Mouse (Mus musculus) neural tube, embryonic 11.5 days (tissue): ENCODE measurements around the gene Antxr1. TPM values are rescaled to one million over a fixed set of nuclear protein-coding genes. Genes with fewer than 3 reads are reported as not detected.

Experiments
- ATAC-seq: fragments of 200-750 bp; cut with Nextera tagmentation; 2 replicates; pipeline ENCODE4 v1.8.0; 2017; ENCODE audit warnings: moderate number of reproducible peaks, mild to moderate bottlenecking, moderate TSS enrichment, moderate library complexity; ENCODE audit not compliant: insufficient read depth, low FRiP score, low TSS enrichment
- DNase-seq: peaks from one replicate; pipeline ENCODE4 v3.0.0-alpha.2; 2015; ENCODE audit warnings: low spot score
- H3K27ac ChIP-seq: fragments of 300-500 bp; sonication (generic); 2 replicates; pipeline ENCODE4 v1.5.1; 2014; ENCODE audit warnings: low read depth, mild to moderate bottlenecking, low read length
- H3K27me3 ChIP-seq: fragments of 300-500 bp; sonication (generic); 2 replicates; pipeline ENCODE4 v1.6.1; 2014; ENCODE audit warnings: mild to moderate bottlenecking, low read length, mixed read lengths; ENCODE audit not compliant: control insufficient read depth, insufficient read depth
- H3K36me3 ChIP-seq: fragments of 300-500 bp; sonication (generic); 2 replicates; pipeline ENCODE4 v1.6.1; 2014; ENCODE audit warnings: mild to moderate bottlenecking, low read length, moderate library complexity, mixed read lengths; ENCODE audit not compliant: control insufficient read depth, insufficient read depth
- H3K4me1 ChIP-seq: fragments of 300-500 bp; sonication (generic); 2 replicates; pipeline ENCODE4 v1.6.1; 2014; ENCODE audit warnings: low read length, mixed read lengths; ENCODE audit not compliant: control insufficient read depth, insufficient read depth
- H3K4me2 ChIP-seq: fragments of 300-500 bp; sonication (generic); 2 replicates; pipeline ENCODE4 v1.6.1; 2014; ENCODE audit warnings: low read depth, mild to moderate bottlenecking, moderate library complexity
- H3K4me3 ChIP-seq: fragments of 300-500 bp; sonication (generic); 2 replicates; pipeline ENCODE4 v1.5.1; 2014; ENCODE audit warnings: low read depth, low read length
- H3K9ac ChIP-seq: fragments of 300-500 bp; sonication (generic); 2 replicates; pipeline ENCODE4 v1.6.1; 2014; ENCODE audit warnings: mild to moderate bottlenecking, low read length
- H3K9me3 ChIP-seq: fragments of 300-500 bp; sonication (generic); 2 replicates; pipeline ENCODE4 v1.6.1; 2016; ENCODE audit warnings: low read length; ENCODE audit not compliant: control insufficient read depth
- WGBS: fragments of 180-500 bp; shearing (Covaris S2); extraction: QIAGEN DNeasy Blood & Tissue Kit; methylation state at CpG from one replicate; pipeline ENCODE4 v1.1.7; 2014; 5-methylcytosine and 5-hydroxymethylcytosine counted together
- polyA plus RNA-seq: library from polyadenylated mRNA; unstranded; fragments of >200 nt; fragmentation: Nextera tagmentation; extraction: Ambion mirVana; gene quantifications from 2 replicates; pipeline ENCODE4 v1.2.1, GENCODE M21; 2014

Gene Antxr1
- polyA plus RNA-seq, 1 experiment from 2014 or later = 6.0 TPM

DNA sequence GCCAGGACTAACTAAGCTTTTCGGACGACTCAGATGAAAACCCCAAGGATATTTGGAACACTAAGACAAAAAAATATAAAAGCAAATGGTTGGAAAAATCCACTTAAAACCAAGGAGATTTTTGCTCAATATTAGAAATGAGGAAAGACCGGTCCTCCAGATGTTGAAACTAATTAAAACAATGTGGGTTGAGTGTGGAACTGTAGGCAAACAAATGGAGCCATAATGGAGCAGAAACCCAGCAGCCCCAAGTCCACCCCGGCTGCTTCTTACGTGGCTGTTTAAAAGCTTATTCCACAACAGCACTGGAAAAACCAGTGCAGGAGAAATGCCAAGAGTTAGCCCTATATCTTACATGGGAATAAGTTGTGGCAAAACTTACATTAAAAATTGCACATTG lies 32.9 kb downstream of the Antxr1 start:
- Histone ChIP-seq H3K27me3 (no peaks in the 10 kb centered on the region), H3K9ac (no peak overlapping the region), H3K27ac (no peak overlapping the region), H3K9me3 (no peaks in the 10 kb centered on the region), H3K4me2 (no peak overlapping the region), H3K4me1 (no peaks in the 10 kb centered on the region), H3K4me3 (no peak overlapping the region), H3K36me3 (no peaks in the 10 kb centered on the region)
- DNase-seq (no peak), ATAC-seq (no peak)
- 74% methylated on average over 5 of the region's 5 CpGs for WGBS

GRCm38 (mm10) chr6:87301991-87302390 lies 33.6 kb downstream of the Antxr1 start:
- no peaks in the 10 kb centered on the region for H3K9me3 ChIP-seq
- DNase-seq = no peak

DNA sequence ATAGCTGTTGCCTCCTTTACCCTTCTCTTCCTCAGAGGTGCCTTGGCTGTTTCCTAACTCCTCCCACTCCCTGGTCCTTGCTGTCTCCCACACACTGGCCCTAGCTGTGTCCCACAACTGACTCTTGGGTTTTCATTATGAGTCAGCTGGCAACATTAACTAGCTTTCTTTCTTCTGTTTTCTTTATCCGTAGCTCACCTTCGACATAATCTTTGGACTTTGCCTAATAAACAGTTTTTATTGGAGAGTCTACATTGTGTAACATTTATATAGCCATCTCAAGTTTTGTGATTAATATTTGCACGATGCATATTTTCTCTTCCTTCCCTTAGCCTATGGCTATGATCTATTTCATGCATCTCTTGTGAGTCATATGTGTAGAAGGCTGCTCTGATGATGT lies 40.7 kb downstream of the Antxr1 start:
- Histone ChIP-seq H3K9ac (no peak overlapping the region), H3K9me3 (no peaks in the 10 kb centered on the region), H3K4me1 (no peaks in the 10 kb centered on the region), H3K36me3 (no peaks in the 10 kb centered on the region), H3K27me3 (no peaks in the 10 kb centered on the region), H3K4me3 (no peak overlapping the region), H3K27ac (no peak overlapping the region), H3K4me2 (no peak overlapping the region)
- DNase-seq = no peak
- WGBS = 94% methylated on average over 3 of the region's 3 CpGs
- ATAC-seq = no peak

More at GRCm38 (mm10) chr6:87301991-87302390, 33.6 kb downstream of the Antxr1 start:
- no peak overlapping the region for H3K9ac ChIP-seq
- no peak overlapping the region for H3K4me2 ChIP-seq
- no peaks in the 10 kb centered on the region for H3K27me3 ChIP-seq
- no peaks in the 10 kb centered on the region for H3K4me1 ChIP-seq
- no peak overlapping the region for H3K27ac ChIP-seq
- no peaks in the 10 kb centered on the region for H3K36me3 ChIP-seq
- no peak overlapping the region for H3K4me3 ChIP-seq
- no peak for ATAC-seq
- 44% methylated on average over 4 of the region's 4 CpGs for WGBS

DNA sequence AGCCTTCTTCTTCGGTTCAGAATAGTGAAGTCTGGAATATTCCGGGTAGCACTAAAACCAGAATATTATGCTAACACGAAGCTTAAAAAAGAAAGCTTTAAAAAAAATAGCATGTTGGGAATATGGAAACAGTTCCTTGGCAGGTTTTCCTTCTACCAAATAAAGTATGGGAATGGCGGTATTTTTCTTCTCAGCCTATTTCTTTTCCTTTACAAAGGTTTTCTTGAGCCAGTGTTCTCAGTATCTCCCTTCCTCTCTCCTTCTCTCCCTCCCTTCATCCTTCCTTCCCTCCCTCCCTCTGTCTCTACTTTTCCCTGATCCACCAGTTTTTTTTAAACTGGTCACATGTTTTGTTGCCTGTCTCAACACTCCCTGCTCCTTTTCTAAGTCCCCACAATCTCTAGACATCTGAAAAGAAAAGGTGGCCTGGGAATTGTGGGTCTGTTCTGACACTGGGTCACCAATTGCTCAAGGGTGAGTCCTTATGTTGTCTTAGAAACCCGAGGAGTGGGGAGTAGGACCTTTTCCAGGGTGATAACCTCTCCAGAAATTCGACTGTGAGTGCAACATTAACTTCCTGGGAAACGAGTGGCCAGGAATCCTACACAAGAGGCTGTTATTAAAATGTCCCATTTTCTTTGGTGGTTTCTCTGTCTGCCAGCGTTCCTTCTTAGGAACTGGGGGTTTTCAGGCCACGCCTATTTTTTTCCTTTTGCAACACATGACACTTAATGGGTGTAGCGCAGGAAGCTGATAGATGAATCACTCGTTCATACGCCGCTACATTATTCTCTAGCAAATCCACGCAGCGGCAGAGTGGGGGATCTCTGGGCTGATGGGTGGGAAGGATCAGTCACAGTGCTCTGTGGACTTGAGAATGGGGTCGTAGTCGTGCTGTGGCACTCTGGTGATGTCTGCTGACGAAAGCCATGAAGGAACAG lies 42.4 kb downstream of the Antxr1 start:
- WGBS = 85% methylated on average over 18 of the region's 18 CpGs
- Histone ChIP-seq H3K27ac (no peak overlapping the region), H3K36me3 (no peaks in the 10 kb centered on the region), H3K27me3 (no peaks in the 10 kb centered on the region), H3K4me3 (no peak overlapping the region), H3K9ac (no peak overlapping the region), H3K4me1 (no peaks in the 10 kb centered on the region), H3K9me3 (no peaks in the 10 kb centered on the region), H3K4me2 (no peak overlapping the region)
- DNase-seq (no peak), ATAC-seq (no peak)

GRCm38 (mm10) chr6:87287251-87287650 lies 48.4 kb downstream of the Antxr1 start:
- ATAC-seq (no peak), DNase-seq (no peak)
- Histone ChIP-seq H3K4me1 (no peaks in the 10 kb centered on the region), H3K9me3 (no peaks in the 10 kb centered on the region), H3K36me3 (no peaks in the 10 kb centered on the region), H3K9ac (no peak overlapping the region), H3K4me2 (no peak overlapping the region), H3K27ac (no peak overlapping the region), H3K27me3 (no peaks in the 10 kb centered on the region), H3K4me3 (no peak overlapping the region)
- WGBS = 91% methylated on average over 6 of the region's 6 CpGs

DNA sequence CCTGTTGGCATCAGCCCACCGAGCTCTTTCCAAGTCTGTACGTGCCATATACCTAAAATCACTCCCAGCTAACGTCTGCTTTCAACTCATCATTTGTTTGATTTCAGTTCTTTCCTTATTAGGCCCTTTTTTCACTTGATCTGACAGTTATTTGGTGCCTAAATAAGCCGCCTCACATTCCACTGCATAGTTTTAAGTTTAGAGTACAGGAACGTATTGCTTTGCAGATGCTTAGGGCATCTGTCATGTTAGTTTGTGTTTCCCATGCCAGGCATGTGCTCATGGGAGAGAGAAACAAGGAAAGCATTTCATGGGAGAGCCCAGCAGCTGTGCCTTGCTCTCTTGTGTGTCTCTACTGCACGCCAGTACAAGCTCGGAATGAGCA lies 50.3 kb downstream of the Antxr1 start:
- no peaks in the 10 kb centered on the region for H3K36me3 ChIP-seq
- H3K9me3 ChIP-seq = no peaks in the 10 kb centered on the region
- H3K9ac ChIP-seq = no peak overlapping the region
- no peaks in the 10 kb centered on the region for H3K27me3 ChIP-seq
- DNase-seq = no peak
- no peak overlapping the region for H3K4me3 ChIP-seq
- no peaks in the 10 kb centered on the region for H3K4me1 ChIP-seq
- WGBS = 83% methylated on average over 7 of the region's 7 CpGs
- no peak overlapping the region for H3K27ac ChIP-seq
- H3K4me2 ChIP-seq = no peak overlapping the region
- ATAC-seq = no peak

DNA sequence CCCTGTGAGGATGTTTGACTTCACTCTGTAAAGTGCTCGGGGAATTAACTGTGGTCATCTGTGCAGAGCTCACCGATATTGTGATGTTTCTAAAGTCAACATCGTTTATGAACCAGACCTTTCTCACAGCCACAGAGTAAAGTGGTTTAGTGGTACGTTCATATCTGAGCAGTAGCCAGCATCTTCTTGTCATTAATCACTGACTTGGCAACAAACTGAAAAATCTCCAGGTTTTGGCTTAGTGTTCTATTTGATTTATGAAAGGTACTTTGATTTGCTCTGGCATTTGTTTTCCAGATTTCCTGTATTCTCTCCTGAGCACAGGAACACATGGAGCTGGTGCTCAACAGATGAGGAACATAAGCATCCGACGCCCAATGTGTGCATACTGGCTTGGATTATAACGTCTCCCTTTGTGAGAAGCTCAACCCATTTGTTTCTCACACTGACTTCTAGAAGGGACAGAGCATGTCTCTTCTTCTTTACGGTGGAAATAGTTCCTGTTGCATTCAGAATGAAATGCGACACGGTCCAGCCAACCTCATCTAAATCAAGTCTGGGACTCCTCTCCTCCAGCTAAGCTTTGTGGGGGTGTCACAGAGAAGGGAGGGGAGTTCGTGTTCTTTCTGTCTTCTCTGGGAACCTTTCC lies 50.8 kb downstream of the Antxr1 start:
- Histone ChIP-seq H3K9ac (no peak overlapping the region), H3K4me3 (no peak overlapping the region), H3K36me3 (no peaks in the 10 kb centered on the region), H3K4me1 (no peaks in the 10 kb centered on the region), H3K27me3 (no peaks in the 10 kb centered on the region), H3K27ac (no peak overlapping the region), H3K4me2 (no peak overlapping the region), H3K9me3 (no peaks in the 10 kb centered on the region)
- DNase-seq = no peak
- 84% methylated on average over 11 of the region's 11 CpGs for WGBS
- no peak for ATAC-seq

DNA sequence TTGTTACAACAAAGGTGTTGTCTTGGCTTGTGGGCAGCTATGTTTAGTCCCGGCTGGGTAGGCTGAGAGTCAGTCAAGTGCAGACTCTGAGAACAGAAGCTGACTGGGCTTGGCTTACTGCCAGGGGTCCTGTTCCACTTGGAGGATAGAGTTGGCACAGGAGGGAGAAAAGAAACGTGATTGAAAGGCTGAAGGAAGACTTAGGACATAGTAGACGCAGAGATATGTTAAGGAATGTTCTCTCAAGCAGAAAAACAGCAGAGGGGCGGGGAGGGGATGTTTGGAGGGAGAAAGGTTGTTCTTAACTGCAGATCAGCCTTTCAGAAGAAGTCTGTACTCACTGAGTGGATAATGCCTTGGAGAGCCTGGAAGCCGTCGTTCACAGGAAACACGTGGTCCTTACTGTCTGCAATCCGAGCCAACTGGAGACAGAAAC lies 53.3 kb downstream of the Antxr1 start:
- DNase-seq (no peak), ATAC-seq (no peak)
- H3K36me3 ChIP-seq = no peaks in the 10 kb centered on the region
- 0 out of 2 replicates have a peak, but pooled peaks cover 4% of the 10 kb centered on the region for H3K4me1 ChIP-seq
- H3K27ac ChIP-seq = no peak overlapping the region
- 70% methylated on average over 8 of the region's 8 CpGs for WGBS
- no peaks in the 10 kb centered on the region for H3K9me3 ChIP-seq
- H3K4me3 ChIP-seq = no peak overlapping the region
- H3K27me3 ChIP-seq = no peaks in the 10 kb centered on the region
- H3K4me2 ChIP-seq = no peak overlapping the region
- H3K9ac ChIP-seq = no peak overlapping the region

- H3K4me2 ChIP-seq = no peak overlapping the region
- H3K9ac ChIP-seq = no peak overlapping the region
- H3K36me3 ChIP-seq = no peaks in the 10 kb centered on the region
- no peaks in the 10 kb centered on the region for H3K27me3 ChIP-seq
- 88% methylated on average over 4 of the region's 4 CpGs for WGBS
- ATAC-seq (no peak), DNase-seq (no peak)
- H3K4me1 ChIP-seq = 0 out of 2 replicates have a peak, but pooled peaks cover 4% of the 10 kb centered on the region
- H3K9me3 ChIP-seq = no peaks in the 10 kb centered on the region
- H3K27ac ChIP-seq = no peak overlapping the region
- no peak overlapping the region for H3K4me3 ChIP-seq
These were observed 53.9 kb downstream of the Antxr1 start for GRCm38 (mm10) chr6:87281771-87282170.
